Mouse (Mus musculus) embryonic facial prominence, embryonic 11.5 days (tissue): ENCODE results near the gene Ppm1k. TPM values are rescaled to one million over a fixed set of nuclear protein-coding genes. Genes with fewer than 3 reads are reported as not detected.

Source experiments
- ATAC-seq: fragments of 200-750 bp; cut with Nextera tagmentation; replicated peaks from 2 replicates; pipeline ENCODE4 v1.8.0; 2017; ENCODE audit warnings: low read depth; ENCODE audit not compliant: insufficient number of reproducible peaks, low FRiP score, low TSS enrichment
- DNase-seq: peaks from one replicate; pipeline ENCODE4 v3.0.0-alpha.2; 2015; ENCODE audit warnings: low spot score
- H3K27ac ChIP-seq: fragments of 300-500 bp; sonication (generic); replicated peaks from 2 replicates; pipeline ENCODE4 v1.5.1; 2014; ENCODE audit warnings: mild to moderate bottlenecking, low read depth, low read length, control low read depth
- H3K27me3 ChIP-seq: fragments of 300-500 bp; sonication (generic); 2 replicates; pipeline ENCODE4 v1.6.1; 2014; ENCODE audit warnings: mild to moderate bottlenecking, low read length, moderate library complexity, mixed read lengths; ENCODE audit not compliant: control insufficient read depth, insufficient read depth
- H3K36me3 ChIP-seq: fragments of 300-500 bp; sonication (generic); replicated peaks from 2 replicates; pipeline ENCODE4 v1.6.1; 2014; ENCODE audit warnings: low read depth, mild to moderate bottlenecking, low read length, moderate library complexity, mixed read lengths; ENCODE audit not compliant: control insufficient read depth, insufficient read depth
- H3K4me1 ChIP-seq: fragments of 300-500 bp; sonication (generic); 2 replicates; pipeline ENCODE4 v1.6.1; 2014; ENCODE audit warnings: low read length, mixed read lengths; ENCODE audit not compliant: control insufficient read depth, insufficient read depth
- H3K4me2 ChIP-seq: fragments of 300-500 bp; sonication (generic); 2 replicates; pipeline ENCODE4 v1.6.1; 2014; ENCODE audit warnings: low read depth, mild to moderate bottlenecking, control low read depth, low read length, moderate library complexity
- H3K4me3 ChIP-seq: fragments of 300-500 bp; sonication (generic); 2 replicates; pipeline ENCODE4 v1.5.1; 2014; ENCODE audit warnings: low read depth, low read length, control low read depth
- H3K9ac ChIP-seq: fragments of 300-500 bp; sonication (generic); replicated peaks from 2 replicates; pipeline ENCODE4 v1.6.1; 2014; ENCODE audit warnings: mild to moderate bottlenecking, control low read depth, low read length
- H3K9me3 ChIP-seq: fragments of 300-500 bp; sonication (generic); replicated peaks from 2 replicates; pipeline ENCODE4 v1.6.1; 2016; ENCODE audit warnings: mild to moderate bottlenecking, low read length, inconsistent platforms, mixed read lengths; ENCODE audit not compliant: control insufficient read depth
- WGBS: fragments of 180-500 bp; shearing (Covaris S2); extraction: QIAGEN DNeasy Blood & Tissue Kit; methylation state at CpG from one replicate; pipeline ENCODE4 v1.1.7; 2014; 5-methylcytosine and 5-hydroxymethylcytosine counted together
- polyA plus RNA-seq: library from polyadenylated mRNA; unstranded; fragments of >200 nt; fragmentation: Nextera tagmentation; extraction: Ambion mirVana; gene quantifications from 2 replicates; pipeline ENCODE4 v1.2.1, GENCODE M21; 2014

The Ppm1k gene
- polyA plus RNA-seq, 1 experiment from 2014 or later, result 4.3 TPM

DNA sequence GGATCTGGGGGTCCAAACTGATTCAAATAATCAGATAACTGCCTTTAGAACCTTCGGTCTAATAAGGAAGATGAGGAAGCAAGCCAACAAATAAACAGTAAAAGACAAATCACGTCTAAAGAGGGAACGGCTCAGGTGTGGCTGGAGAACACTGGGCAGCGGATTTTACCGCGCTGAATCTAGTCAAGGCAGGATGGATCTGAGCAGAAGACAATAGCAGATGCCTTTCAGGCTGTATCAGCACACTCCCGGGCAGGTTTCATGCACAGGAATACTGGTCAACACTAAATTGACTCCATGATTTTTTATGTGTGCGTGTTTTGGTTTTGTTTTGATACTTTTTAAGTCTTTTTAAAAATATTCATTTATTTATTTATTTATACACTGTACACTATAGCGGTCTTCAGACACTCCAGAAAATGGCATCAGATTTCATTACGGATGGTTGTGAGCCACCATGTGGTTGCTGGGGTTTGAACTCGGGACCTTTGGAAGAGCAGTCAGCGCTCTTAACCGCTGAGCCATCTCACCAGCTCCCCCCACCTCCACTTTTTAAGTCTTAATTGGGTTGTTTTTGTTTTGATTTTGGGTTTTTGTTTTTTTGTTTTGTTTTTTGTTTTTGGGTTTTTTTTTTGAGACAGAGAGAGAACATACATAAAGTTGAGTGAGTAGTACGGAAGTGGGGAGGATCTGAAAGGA lies 852 bp upstream of the Ppm1k start:
- DNase-seq, result no peak
- WGBS, result 30% methylated on average over 14 of the region's 14 CpGs
- H3K4me1 ChIP-seq, result no peaks in the 10 kb centered on the region
- H3K27ac ChIP-seq, result no peak overlapping the region
- peak; percentile 70 for ATAC-seq
- H3K4me2 ChIP-seq, result peak overlapping the region; percentile 42
- no peaks in the 10 kb centered on the region for H3K9me3 ChIP-seq
- peak overlapping the region; percentile 48 for H3K9ac ChIP-seq
- no peaks in the 10 kb centered on the region for H3K27me3 ChIP-seq
- H3K4me3 ChIP-seq, result peak overlapping the region; percentile 67
- no peaks in the 10 kb centered on the region for H3K36me3 ChIP-seq

GRCm38 (mm10) chr6:57534611-57535286 lies 519 bp downstream of the Ppm1k start:
- H3K36me3 ChIP-seq, result no peaks in the 10 kb centered on the region
- DNase-seq (peak; percentile 53), ATAC-seq (peak; percentile 17)
- peak overlapping the region; percentile 71 for H3K4me2 ChIP-seq
- H3K27ac ChIP-seq, result no peak overlapping the region; the same call in none of the 2 replicates
- H3K9ac ChIP-seq, result peak overlapping the region; percentile 59
- no peaks in the 10 kb centered on the region for H3K4me1 ChIP-seq
- no peaks in the 10 kb centered on the region for H3K27me3 ChIP-seq
- H3K9me3 ChIP-seq, result no peaks in the 10 kb centered on the region
- H3K4me3 ChIP-seq, result peak overlapping the region; percentile 67
- under 1% methylated on average over 31 of the region's 31 CpGs for WGBS

GRCm38 (mm10) chr6:57534231-57534610 lies 1.0 kb downstream of the Ppm1k start:
- DNase-seq (no peak), ATAC-seq (no peak)
- H3K9ac ChIP-seq, result peak overlapping the region; percentile 59
- H3K36me3 ChIP-seq, result no peaks in the 10 kb centered on the region
- peak overlapping the region; percentile 71 for H3K4me2 ChIP-seq
- no peaks in the 10 kb centered on the region for H3K4me1 ChIP-seq
- no peaks in the 10 kb centered on the region for H3K9me3 ChIP-seq
- 3% methylated on average over 8 of the region's 8 CpGs for WGBS
- peak overlapping the region; percentile 67 for H3K4me3 ChIP-seq
- no peaks in the 10 kb centered on the region for H3K27me3 ChIP-seq
- no peak overlapping the region; the same call in 1 of the 2 replicates for H3K27ac ChIP-seq

GRCm38 (mm10) chr6:57533410-57533809 lies 1.9 kb downstream of the Ppm1k start:
- WGBS, result 72% methylated on average over 2 of the region's 2 CpGs
- Histone ChIP-seq H3K27me3 (no peaks in the 10 kb centered on the region), H3K4me1 (no peaks in the 10 kb centered on the region), H3K4me2 (no peak overlapping the region; the same call in 1 of the 2 replicates), H3K27ac (no peak overlapping the region), H3K9me3 (no peaks in the 10 kb centered on the region), H3K9ac (no peak overlapping the region), H3K36me3 (no peaks in the 10 kb centered on the region), H3K4me3 (no peak overlapping the region)
- DNase-seq (no peak), ATAC-seq (no peak)

- WGBS, result 83% methylated on average over 1 of the region's 1 CpGs
These were observed 3.2 kb downstream of the Ppm1k start for GRCm38 (mm10) chr6:57532022-57532421.

GRCm38 (mm10) chr6:57531441-57531840 lies 3.8 kb downstream of the Ppm1k start:
- ATAC-seq, result no peak
- H3K36me3 ChIP-seq, result no peaks in the 10 kb centered on the region
- no peak overlapping the region for H3K4me3 ChIP-seq
- DNase-seq, result no peak
- H3K4me2 ChIP-seq, result no peak overlapping the region
- H3K27me3 ChIP-seq, result no peaks in the 10 kb centered on the region
- H3K9ac ChIP-seq, result no peak overlapping the region
- 71% methylated on average over 1 of the region's 1 CpGs for WGBS
- H3K9me3 ChIP-seq, result no peaks in the 10 kb centered on the region
- no peak overlapping the region for H3K27ac ChIP-seq
- no peaks in the 10 kb centered on the region for H3K4me1 ChIP-seq

More at GRCm38 (mm10) chr6:57532022-57532421, 3.2 kb downstream of the Ppm1k start:
- DNase-seq (no peak), ATAC-seq (no peak)
- no peak overlapping the region for H3K4me2 ChIP-seq
- H3K27me3 ChIP-seq, result no peaks in the 10 kb centered on the region
- no peaks in the 10 kb centered on the region for H3K4me1 ChIP-seq
- H3K9me3 ChIP-seq, result no peaks in the 10 kb centered on the region
- no peak overlapping the region for H3K9ac ChIP-seq
- no peak overlapping the region for H3K4me3 ChIP-seq
- H3K27ac ChIP-seq, result no peak overlapping the region
- no peaks in the 10 kb centered on the region for H3K36me3 ChIP-seq

DNA sequence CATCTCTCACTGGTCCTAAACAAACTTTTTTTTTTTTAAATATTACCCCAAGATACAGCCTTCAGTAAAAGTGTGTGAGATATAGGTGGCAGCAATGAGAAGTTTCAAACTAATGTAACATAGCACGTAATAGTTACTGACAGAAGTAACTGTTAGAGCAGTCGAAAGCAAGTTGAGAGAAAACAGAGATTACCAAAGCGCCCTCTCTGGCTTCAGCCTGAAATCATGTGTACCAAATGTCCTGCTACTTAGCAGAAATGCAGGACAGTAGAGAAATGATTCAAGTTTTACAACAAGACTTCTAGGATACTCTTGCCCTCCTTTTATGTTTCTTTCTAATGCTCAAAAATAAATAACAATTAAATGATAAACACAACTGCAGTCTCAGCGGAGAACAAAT lies 4.3 kb downstream of the Ppm1k start:
- Histone ChIP-seq H3K4me3 (no peak overlapping the region), H3K4me2 (no peak overlapping the region), H3K27ac (no peak overlapping the region), H3K27me3 (no peaks in the 10 kb centered on the region), H3K9me3 (no peaks in the 10 kb centered on the region), H3K9ac (no peak overlapping the region), H3K4me1 (no peaks in the 10 kb centered on the region), H3K36me3 (no peaks in the 10 kb centered on the region)
- ATAC-seq, result no peak
- WGBS, result 72% methylated on average over 4 of the region's 4 CpGs
- no peak for DNase-seq

DNA sequence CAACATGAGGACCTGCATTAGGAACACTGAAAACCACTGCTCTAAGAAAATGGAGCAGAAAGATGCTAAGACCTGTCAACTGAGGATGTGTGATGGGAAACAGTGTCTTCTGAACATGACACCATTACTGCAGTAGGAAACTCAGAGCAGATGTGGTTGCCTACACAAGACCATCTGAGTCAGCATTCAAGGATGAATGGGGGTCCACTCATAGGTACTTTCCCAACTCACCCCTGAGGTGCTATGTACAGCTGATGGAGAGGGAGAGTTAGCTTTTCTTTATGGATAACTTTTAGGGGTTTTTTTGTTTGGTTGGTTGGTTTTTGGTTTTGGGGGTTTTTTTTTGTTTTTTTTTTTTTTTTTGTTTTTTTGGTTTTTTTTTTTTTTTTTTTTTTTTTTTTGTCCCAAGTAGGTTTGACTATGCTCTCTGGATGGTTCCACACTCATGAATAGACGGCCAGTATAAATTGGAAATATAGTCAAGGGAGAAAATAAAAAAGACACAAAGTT lies 5.9 kb downstream of the Ppm1k start:
- 90% methylated on average over 1 of the region's 1 CpGs for WGBS

More for the DNA sequence above, 5.9 kb downstream of the Ppm1k start:
- no peaks in the 10 kb centered on the region for H3K27me3 ChIP-seq
- no peak overlapping the region for H3K4me2 ChIP-seq
- H3K27ac ChIP-seq, result no peak overlapping the region
- no peaks in the 10 kb centered on the region for H3K36me3 ChIP-seq
- H3K9ac ChIP-seq, result no peak overlapping the region
- no peak for ATAC-seq
- H3K4me1 ChIP-seq, result no peaks in the 10 kb centered on the region
- H3K9me3 ChIP-seq, result no peaks in the 10 kb centered on the region
- H3K4me3 ChIP-seq, result no peak overlapping the region
- DNase-seq, result no peak
